Mouse (Mus musculus) liver, adult 2 months (tissue): ENCODE results near the gene Olfr507.
"Not testable (repeated sequence)": the region's sequence is repeated elsewhere in the genome, so short reads cannot be mapped to it uniquely, and the experiment has no call there.

ENCODE experiments used
- CTCF ChIP-seq: fragments of 200-500 bp; IDR thresholded peaks from 2 replicates; pipeline ENCODE4 v1.5.1; 2011; ENCODE audit warnings: low read depth, low read length, control low read depth
- POLR2A ChIP-seq: fragments of 200-500 bp; IDR thresholded peaks from 2 replicates; pipeline ENCODE4 v1.6.1; 2011; ENCODE audit warnings: low read length, control low read depth; ENCODE audit not compliant: insufficient read depth; ENCODE audit errors: extremely low read depth

DNA sequence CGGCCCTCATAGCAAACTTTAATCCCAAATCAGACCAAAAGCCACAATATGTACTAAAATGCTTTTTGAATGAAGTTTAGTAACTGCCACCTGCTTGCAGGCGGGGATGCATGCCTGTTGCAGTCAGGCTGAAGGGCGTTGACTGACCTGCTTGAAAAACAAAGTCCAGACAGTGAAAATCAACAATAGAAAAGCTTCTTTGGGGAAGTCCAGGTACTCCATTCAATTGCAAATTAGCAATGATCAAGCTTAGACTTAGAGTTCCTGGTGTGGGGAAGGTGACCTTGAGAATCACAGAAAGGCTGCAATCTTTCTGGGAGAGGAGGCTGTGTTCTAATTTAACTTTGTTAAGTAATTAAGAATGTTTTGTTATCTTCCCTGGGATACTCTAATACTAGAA is 19.7 kb upstream of the Olfr507 start:
- not testable (repeated sequence) for TF ChIP-seq CTCF, POLR2A
